Mouse (Mus musculus) limb, embryonic 11.5 days (tissue): ENCODE results near the gene Degs1. TPM values are rescaled to one million over a fixed set of nuclear protein-coding genes. Genes with fewer than 3 reads are reported as not detected.

Experiments used
- ATAC-seq: fragments of 200-750 bp; cut with Nextera tagmentation; 2 replicates; pipeline ENCODE4 v1.8.0; 2017; ENCODE audit warnings: low read depth; ENCODE audit not compliant: insufficient number of reproducible peaks, low FRiP score, low TSS enrichment
- DNase-seq: peaks from one replicate; pipeline ENCODE4 v3.0.0-alpha.2; 2015; ENCODE audit warnings: low spot score
- H3K27ac ChIP-seq: fragments of 300-500 bp; sonication (generic); replicated peaks from 2 replicates; pipeline ENCODE4 v1.5.1; 2014; ENCODE audit warnings: low read depth, mild to moderate bottlenecking, low read length
- H3K27me3 ChIP-seq: fragments of 300-500 bp; sonication (generic); 2 replicates; pipeline ENCODE4 v1.6.1; 2014; ENCODE audit warnings: mild to moderate bottlenecking, low read length, mixed read lengths; ENCODE audit not compliant: control insufficient read depth, insufficient read depth
- H3K36me3 ChIP-seq: fragments of 300-500 bp; sonication (generic); 2 replicates; pipeline ENCODE4 v1.6.1; 2014; ENCODE audit warnings: mild to moderate bottlenecking, low read length, moderate library complexity, mixed read lengths; ENCODE audit not compliant: control insufficient read depth, insufficient read depth
- H3K4me1 ChIP-seq: fragments of 300-500 bp; sonication (generic); 2 replicates; pipeline ENCODE4 v1.6.1; 2014; ENCODE audit warnings: low read length, mixed read lengths; ENCODE audit not compliant: control insufficient read depth, insufficient read depth
- H3K4me2 ChIP-seq: fragments of 300-500 bp; sonication (generic); 2 replicates; pipeline ENCODE4 v1.6.1; 2014; ENCODE audit warnings: low read depth, mild to moderate bottlenecking, moderate library complexity; ENCODE audit not compliant: severe bottlenecking
- H3K4me3 ChIP-seq: fragments of 300-500 bp; sonication (generic); 2 replicates; pipeline ENCODE4 v1.5.1; 2014; ENCODE audit warnings: low read depth, low read length
- H3K9ac ChIP-seq: fragments of 300-500 bp; sonication (generic); 2 replicates; pipeline ENCODE4 v1.6.1; 2014; ENCODE audit warnings: mild to moderate bottlenecking, low read length
- H3K9me3 ChIP-seq: fragments of 300-500 bp; sonication (generic); 2 replicates; pipeline ENCODE4 v1.6.1; 2016; ENCODE audit warnings: low read length; ENCODE audit not compliant: control insufficient read depth
- WGBS: fragments of 180-500 bp; shearing (Covaris S2); extraction: QIAGEN DNeasy Blood & Tissue Kit; methylation state at CpG from one replicate; pipeline ENCODE4 v1.1.7; 2014; 5-methylcytosine and 5-hydroxymethylcytosine counted together
- polyA plus RNA-seq: library from polyadenylated mRNA; unstranded; fragments of >200 nt; fragmentation: Nextera tagmentation; extraction: Ambion mirVana; gene quantifications from 2 replicates; pipeline ENCODE4 v1.2.1, GENCODE M21; 2014

Gene Degs1
- polyA plus RNA-seq, 1 experiment from 2014 or later, result 73.6 TPM

- ATAC-seq, result no peak
- 63% methylated on average over 2 of the region's 2 CpGs for WGBS
Observed at GRCm38 (mm10) chr1:182289781-182290180, 7.2 kb upstream of the Degs1 start.

GRCm38 (mm10) chr1:182288601-182289000, 6.0 kb upstream of the Degs1 start:
- Histone ChIP-seq H3K4me2 (no peak overlapping the region), H3K27ac (no peak overlapping the region), H3K9ac (no peak overlapping the region), H3K4me1 (no peaks in the 10 kb centered on the region), H3K4me3 (no peak overlapping the region), H3K9me3 (no peaks in the 10 kb centered on the region), H3K36me3 (no peaks in the 10 kb centered on the region), H3K27me3 (no peaks in the 10 kb centered on the region)
- WGBS, result 89% methylated on average over 2 of the region's 2 CpGs
- DNase-seq (no peak), ATAC-seq (no peak)

More at GRCm38 (mm10) chr1:182289781-182290180, 7.2 kb upstream of the Degs1 start:
- Histone ChIP-seq H3K27ac (no peak overlapping the region), H3K9ac (no peak overlapping the region), H3K27me3 (no peaks in the 10 kb centered on the region), H3K4me2 (no peak overlapping the region), H3K4me1 (no peaks in the 10 kb centered on the region), H3K36me3 (no peaks in the 10 kb centered on the region), H3K9me3 (no peaks in the 10 kb centered on the region), H3K4me3 (no peak overlapping the region)
- DNase-seq, result no peak

- 68% methylated on average over 7 of the region's 7 CpGs for whole genome bisulfite sequencing
- H3K27ac ChIP-seq, result no peak overlapping the region
- H3K4me1 ChIP-seq, result no peaks in the 10 kb centered on the region
- H3K4me3 ChIP-seq, result no peak overlapping the region
- H3K4me2 ChIP-seq, result no peak overlapping the region
- no peak for ATAC-seq
- H3K9me3 ChIP-seq, result no peaks in the 10 kb centered on the region
- no peak overlapping the region for H3K9ac ChIP-seq
- no peak for DNase-seq
- H3K27me3 ChIP-seq, result no peaks in the 10 kb centered on the region
- H3K36me3 ChIP-seq, result no peaks in the 10 kb centered on the region
Observed at GRCm38 (mm10) chr1:182287781-182288180, 5.2 kb upstream of the Degs1 start.

GRCm38 (mm10) chr1:182284795-182285194, 2.2 kb upstream of the Degs1 start:
- no peak for ATAC-seq
- Histone ChIP-seq H3K4me1 (peaks cover 8% of the 10 kb centered on the region), H3K27ac (no peak overlapping the region), H3K36me3 (no peaks in the 10 kb centered on the region), H3K4me3 (no peak overlapping the region), H3K4me2 (no peak overlapping the region), H3K9me3 (no peaks in the 10 kb centered on the region), H3K9ac (no peak overlapping the region), H3K27me3 (no peaks in the 10 kb centered on the region)
- DNase-seq, result no peak
- WGBS, result 89% methylated on average over 2 of the region's 2 CpGs

GRCm38 (mm10) chr1:182283231-182283630, 627 bp upstream of the Degs1 start:
- Histone ChIP-seq H3K9ac (no peak overlapping the region), H3K4me3 (no peak overlapping the region), H3K9me3 (no peaks in the 10 kb centered on the region), H3K4me1 (peaks cover 8% of the 10 kb centered on the region), H3K27ac (no peak overlapping the region), H3K27me3 (no peaks in the 10 kb centered on the region), H3K4me2 (no peak overlapping the region; the same call in 1 of the 2 replicates), H3K36me3 (peaks cover 5% of the 10 kb centered on the region; the same call in 1 of the 2 replicates)
- no peak for ATAC-seq
- DNase-seq, result no peak
- 56% methylated on average over 7 of the region's 7 CpGs for WGBS

GRCm38 (mm10) chr1:182281251-182281711, 1.3 kb downstream of the Degs1 start:
- peak overlapping the region; percentile 71 for H3K4me2 ChIP-seq
- H3K4me3 ChIP-seq, result no peak overlapping the region
- DNase-seq, result peak; percentile 46
- H3K27ac ChIP-seq, result no peak overlapping the region
- peaks cover 8% of the 10 kb centered on the region for H3K4me1 ChIP-seq
- no peaks in the 10 kb centered on the region for H3K27me3 ChIP-seq
- no peak overlapping the region for H3K9ac ChIP-seq
- H3K36me3 ChIP-seq, result peaks cover 10% of the 10 kb centered on the region; the same call in 1 of the 2 replicates
- ATAC-seq, result no peak
- WGBS, result 14% methylated on average over 9 of the region's 9 CpGs
- H3K9me3 ChIP-seq, result no peaks in the 10 kb centered on the region

- ATAC-seq (no peak), DNase-seq (no peak)
- no peaks in the 10 kb centered on the region for H3K9me3 ChIP-seq
- 50% methylated on average over 11 of the region's 11 CpGs for WGBS
- H3K9ac ChIP-seq, result no peak overlapping the region
- H3K27me3 ChIP-seq, result no peaks in the 10 kb centered on the region
- peaks cover 12% of the 10 kb centered on the region; the same call in 1 of the 2 replicates for H3K36me3 ChIP-seq
- no peak overlapping the region for H3K4me3 ChIP-seq
- H3K27ac ChIP-seq, result no peak overlapping the region
- peak overlapping the region; percentile 71 for H3K4me2 ChIP-seq
- peaks cover 8% of the 10 kb centered on the region for H3K4me1 ChIP-seq
Observed at GRCm38 (mm10) chr1:182280577-182280976, 2.0 kb downstream of the Degs1 start.

- H3K4me1 ChIP-seq, result peaks cover 8% of the 10 kb centered on the region
- no peak for ATAC-seq
- H3K4me2 ChIP-seq, result no peak overlapping the region
- H3K36me3 ChIP-seq, result peaks cover 14% of the 10 kb centered on the region; the same call in 1 of the 2 replicates
- no peak overlapping the region for H3K27ac ChIP-seq
- no peak overlapping the region for H3K9ac ChIP-seq
- WGBS, result 84% methylated on average over 6 of the region's 6 CpGs
- no peak for DNase-seq
- no peaks in the 10 kb centered on the region for H3K27me3 ChIP-seq
- H3K9me3 ChIP-seq, result no peaks in the 10 kb centered on the region
- no peak overlapping the region for H3K4me3 ChIP-seq
Observed at GRCm38 (mm10) chr1:182280046-182280445, 2.6 kb downstream of the Degs1 start.

- Histone ChIP-seq H3K36me3 (peaks cover 14% of the 10 kb centered on the region; the same call in 1 of the 2 replicates), H3K4me3 (no peak overlapping the region), H3K9me3 (no peaks in the 10 kb centered on the region), H3K9ac (no peak overlapping the region), H3K27ac (no peak overlapping the region), H3K4me2 (no peak overlapping the region), H3K4me1 (peaks cover 8% of the 10 kb centered on the region), H3K27me3 (no peaks in the 10 kb centered on the region)
- 94% methylated on average over 4 of the region's 4 CpGs for WGBS
- DNase-seq, result no peak
- ATAC-seq, result no peak
Observed at GRCm38 (mm10) chr1:182279436-182279835, 3.2 kb downstream of the Degs1 start.
